Mouse (Mus musculus): Measurements from ENCODE around the gene Cryzl2. TPM values are rescaled to one million over a fixed set of nuclear protein-coding genes. Genes with fewer than 3 reads are reported as not detected.

Gene Cryzl2
- 70.1 TPM for polyA plus RNA-seq (2014; fragmentation: Illumina TruSeq; extraction: RNeasy Lipid Tissue Mini Kit (QIAGEN cat#74804); ENCODE audit: low read depth, low replicate concordance)

DNA sequence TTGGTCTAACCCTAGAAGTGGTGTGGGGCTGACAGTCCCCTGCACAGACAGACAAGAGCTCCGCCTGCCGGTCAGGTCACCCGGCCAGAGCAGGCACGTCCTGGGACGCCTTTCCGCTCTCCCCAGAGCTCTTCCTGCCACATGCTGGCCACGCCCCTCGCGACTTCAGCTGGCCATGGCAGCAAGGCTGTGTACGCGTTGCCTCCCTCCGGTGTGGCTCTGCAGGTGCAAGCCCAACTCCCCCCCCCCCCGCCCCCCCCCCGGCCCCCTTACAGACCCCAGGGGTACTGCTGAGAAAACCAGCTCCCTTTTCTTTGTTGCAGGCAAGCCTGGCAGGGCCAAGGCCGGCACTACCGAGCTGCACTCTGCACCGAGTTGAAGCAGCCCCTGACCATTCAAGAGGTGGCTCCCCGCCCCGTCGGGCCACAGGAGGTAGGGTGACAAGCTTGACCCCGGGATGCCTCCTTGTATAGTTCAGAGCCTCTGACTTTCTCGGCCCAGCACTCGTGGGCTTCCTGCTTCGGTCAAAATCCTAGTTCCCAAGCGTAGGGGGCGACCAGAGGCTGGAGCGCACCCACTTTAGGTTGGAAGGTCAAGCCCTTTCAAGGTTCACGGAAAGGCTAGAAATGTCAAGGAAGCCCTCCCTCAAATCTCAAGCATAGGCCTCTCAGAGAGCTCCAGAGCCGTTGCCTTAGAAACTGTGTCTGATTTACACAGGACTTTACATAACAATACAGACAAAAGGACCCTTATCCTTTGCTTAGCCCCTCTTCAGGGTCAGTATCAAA lies at the start of gene Cryzl2:
Gene Cryzl2 (plus strand): TSS at position 157 of the 788 bp plus-strand sequence.

DNA sequence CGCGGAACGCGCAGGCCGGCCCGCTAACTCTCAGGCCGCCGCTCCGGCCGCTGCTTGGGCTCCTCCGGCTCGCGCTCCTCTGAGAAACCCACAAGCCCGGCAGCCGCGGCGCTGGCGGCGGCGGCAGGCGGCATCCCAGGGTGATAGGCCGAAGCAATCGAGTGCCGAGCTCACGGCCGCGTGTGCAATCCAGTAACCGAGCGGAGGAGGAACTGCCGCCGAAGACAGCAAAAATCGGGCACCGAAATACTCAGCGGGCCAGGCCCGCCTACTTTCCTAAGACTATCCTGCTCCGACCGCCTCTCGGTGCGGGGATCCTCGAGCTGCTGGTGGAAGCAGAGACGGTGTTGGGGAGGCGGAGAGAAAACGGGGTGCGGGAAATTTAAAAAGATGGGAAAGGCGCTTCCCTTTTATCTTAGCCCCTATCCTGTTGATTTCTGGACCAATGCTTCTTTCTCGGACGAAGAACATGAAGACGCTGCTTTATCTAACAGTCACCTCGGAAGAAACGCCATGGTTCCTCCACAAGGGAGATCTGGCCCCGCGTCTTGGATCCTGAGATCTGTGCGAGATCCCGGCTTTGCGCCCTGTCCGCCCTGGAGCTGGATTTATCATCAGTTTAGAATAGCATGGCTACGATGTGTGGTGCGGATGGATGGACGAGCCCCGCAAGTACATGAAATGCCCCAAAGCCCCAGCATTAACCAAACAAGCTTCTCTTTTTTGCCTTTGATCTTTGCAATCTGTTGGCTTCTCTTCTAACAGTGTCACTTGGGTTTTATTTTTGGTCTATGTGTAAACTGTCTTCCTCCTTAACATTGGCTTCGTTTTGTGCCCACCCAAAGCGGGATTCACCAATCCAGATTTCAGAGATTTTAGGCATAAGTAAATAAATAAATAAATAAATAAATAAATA lies 45.7 kb upstream of the Cryzl2 start, which contains the start of gene Rasal2:
Gene Rasal2 (minus strand): TSS at position 142 of the 916 bp plus-strand sequence.

DNA sequence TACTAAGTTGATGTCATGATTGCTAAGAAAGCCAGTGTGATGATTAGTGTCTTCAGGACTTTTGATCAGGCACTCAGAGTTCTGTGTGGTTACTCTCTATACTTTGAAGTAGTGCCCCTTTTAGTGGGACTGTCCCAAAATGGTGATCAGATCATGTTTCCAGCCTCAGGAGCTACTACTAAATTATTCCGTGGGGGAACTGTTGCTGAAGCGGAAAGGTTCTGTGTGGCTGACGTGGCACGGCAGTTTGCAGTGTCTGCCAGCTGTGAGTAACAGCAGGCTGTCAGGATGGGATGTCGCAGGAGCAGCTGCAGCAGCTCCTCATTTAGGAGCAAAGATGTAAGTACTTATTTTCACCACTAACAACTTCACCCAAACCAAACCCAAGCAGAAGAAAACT lies 48.1 kb downstream of the Cryzl2 start, which contains the start of gene Sec16b:
Gene Sec16b (plus strand): TSS at position 207 of the 400 bp plus-strand sequence.

Other genes starting within 250 kb of the Cryzl2 start
- 17.2 TPM for gene Rasal2, start 46.0 kb upstream of the Cryzl2 start, polyA plus RNA-seq (2014; fragmentation: Illumina TruSeq; extraction: RNeasy Lipid Tissue Mini Kit (QIAGEN cat#74804); ENCODE audit: low read depth, low replicate concordance)
- 0.29 TPM for gene Sec16b, start 48.2 kb downstream of the Cryzl2 start, polyA plus RNA-seq (2014; fragmentation: Illumina TruSeq; extraction: RNeasy Lipid Tissue Mini Kit (QIAGEN cat#74804); ENCODE audit: low read depth, low replicate concordance)